Mouse (Mus musculus) retina, adult 2 months (tissue): ENCODE results near the gene Sv2b.
"Not testable (repeated sequence)": the region's sequence is repeated elsewhere in the genome, so short reads cannot be mapped to it uniquely, and the experiment has no call there.

ENCODE experiments used
- DNase-seq: peaks from one replicate; pipeline ENCODE4 v3.0.0-alpha.2; 2012; ENCODE audit warnings: low read depth, low spot score

The Sv2b gene

GRCm38 (mm10) chr7:75308457-75309312 is at the start of gene Sv2b:
Gene Sv2b (minus strand): TSS chr7:75309262.
- no peak for DNase-seq

- no peak for DNase-seq
Observed at GRCm38 (mm10) chr7:75358284-75358851, 49.3 kb upstream of the Sv2b start.

GRCm38 (mm10) chr7:75355521-75355920 is 46.5 kb upstream of the Sv2b start:
- no peak for DNase-seq

GRCm38 (mm10) chr7:75352777-75353374 is 43.8 kb upstream of the Sv2b start:
- DNase-seq, result no peak

GRCm38 (mm10) chr7:75350172-75350571 is 41.1 kb upstream of the Sv2b start:
- no peak for DNase-seq

- no peak for DNase-seq
Observed at GRCm38 (mm10) chr7:75332311-75332710, 23.2 kb upstream of the Sv2b start.

GRCm38 (mm10) chr7:75329740-75330142 is 20.7 kb upstream of the Sv2b start:
- no peak for DNase-seq

- DNase-seq, result no peak
Observed at GRCm38 (mm10) chr7:75328721-75329362, 19.8 kb upstream of the Sv2b start.

GRCm38 (mm10) chr7:75325273-75325672 is 16.2 kb upstream of the Sv2b start:
- no peak for DNase-seq

- not testable (repeated sequence) for DNase-seq
Observed at GRCm38 (mm10) chr7:75322742-75323141, 13.7 kb upstream of the Sv2b start.

GRCm38 (mm10) chr7:75320009-75320408 is 10.9 kb upstream of the Sv2b start:
- DNase-seq, result no peak

GRCm38 (mm10) chr7:75318320-75318719 is 9.3 kb upstream of the Sv2b start:
- no peak for DNase-seq

GRCm38 (mm10) chr7:75314873-75315272 is 5.8 kb upstream of the Sv2b start:
- no peak for DNase-seq

- no peak for DNase-seq
Observed at GRCm38 (mm10) chr7:75309570-75309969, 508 bp upstream of the Sv2b start.

GRCm38 (mm10) chr7:75308140-75308456 is 964 bp downstream of the Sv2b start:
- DNase-seq, result no peak

- DNase-seq, result no peak
Observed at GRCm38 (mm10) chr7:75307570-75308087, 1.4 kb downstream of the Sv2b start.

- DNase-seq, result no peak
Observed at GRCm38 (mm10) chr7:75305901-75306465, 3.1 kb downstream of the Sv2b start.

- DNase-seq, result no peak
Observed at GRCm38 (mm10) chr7:75302523-75303215, 6.4 kb downstream of the Sv2b start.

- no peak for DNase-seq
Observed at GRCm38 (mm10) chr7:75299245-75299644, 9.8 kb downstream of the Sv2b start.

- peak; percentile 84 for DNase-seq
Observed at GRCm38 (mm10) chr7:75296688-75297119, 12.4 kb downstream of the Sv2b start.

GRCm38 (mm10) chr7:75295228-75295865 is 13.7 kb downstream of the Sv2b start:
- DNase-seq, result no peak
